ENCODE assay signal across 8 mouse cellular contexts in the genomic region with DNA sequence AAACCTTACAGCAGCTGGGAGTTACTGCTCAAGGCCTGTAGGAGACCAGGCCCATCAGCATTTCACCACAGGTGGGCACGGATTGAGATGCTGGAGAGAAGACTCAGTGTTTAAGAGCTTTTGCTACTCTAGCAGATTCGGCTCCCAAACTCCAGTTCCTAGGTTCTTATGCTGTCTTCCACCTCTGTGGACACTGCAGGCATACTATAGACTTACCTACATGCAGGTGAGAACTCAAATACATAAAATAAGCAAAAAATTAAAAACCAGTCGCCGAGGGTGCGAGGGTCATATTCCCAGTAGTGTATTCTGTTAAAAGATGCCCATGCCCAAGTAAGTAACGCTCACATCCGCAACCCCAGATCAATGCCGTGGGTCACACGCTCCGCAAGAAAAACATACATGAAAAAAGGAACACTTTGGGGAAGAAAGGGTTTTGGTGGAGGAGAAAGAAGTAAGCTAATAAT. TPM values are rescaled to one million over a fixed set of nuclear protein-coding genes. Genes with fewer than 3 reads are reported as not detected.
DNase-seq lines count a peak whose midpoint lies in the region; ATAC-seq and TF ChIP-seq lines count a peak whose summit lies in the region.

No protein-coding gene starts in this region.

- no peak for ATAC-seq in lung, postnatal 0 days
- no peak for ATAC-seq in embryonic facial prominence, embryonic 15.5 days (ENCODE audit: insufficient number of reproducible peaks, low FRiP score, low TSS enrichment, low read depth)
- no peak for ATAC-seq in stomach, embryonic 14.5 days (ENCODE audit: insufficient number of reproducible peaks, insufficient read depth, low FRiP score, low read depth)

- no peak for TF ChIP-seq EP300 in lung, postnatal 0 days (IDR thresholded peaks at IDR 0.05)

- no peak overlapping the region for H3K27ac ChIP-seq in lung, postnatal 0 days (ENCODE audit: low read length)
- H3K27ac ChIP-seq in embryonic facial prominence, embryonic 15.5 days (replicated peaks), result no peak overlapping the region
- H3K27ac ChIP-seq in limb, embryonic 10.5 days, result peak overlapping the region; percentile 53; the same call in 1 of the 2 replicates
- no peak overlapping the region for H3K27ac ChIP-seq in stomach, embryonic 14.5 days (ENCODE audit: low read length)

- no peak for DNase-seq in lung, postnatal 0 days (ENCODE audit: low spot score)
- no peak for DNase-seq in lung, postnatal 14 days
- no peak for DNase-seq in limb, embryonic 10.5 days (ENCODE audit: low spot score)
- DNase-seq in lung, adult 18-20 months, result no peak
- DNase-seq in gastrocnemius, adult 8-10 months (ENCODE audit: low spot score in 2 of 2), result no peak
- no peak for DNase-seq in adrenal gland, adult 2 months

- peaks cover 12% of the 10 kb centered on the region; the same call in 1 of the 2 replicates for H3K4me1 ChIP-seq in lung, postnatal 0 days (ENCODE audit: insufficient read depth, low read depth, low read length)
- peaks cover 14% of the 10 kb centered on the region for H3K4me1 ChIP-seq in embryonic facial prominence, embryonic 15.5 days
- H3K4me1 ChIP-seq in limb, embryonic 10.5 days, result peaks cover 14% of the 10 kb centered on the region
- peaks cover 10% of the 10 kb centered on the region; the same call in 1 of the 2 replicates for H3K4me1 ChIP-seq in stomach, embryonic 14.5 days (ENCODE audit: control insufficient read depth, insufficient read depth, low read length)

- H3K9ac ChIP-seq in lung, postnatal 0 days (replicated peaks; ENCODE audit: low read depth), result no peak overlapping the region
- H3K9ac ChIP-seq in embryonic facial prominence, embryonic 15.5 days, result no peak overlapping the region
- no peak overlapping the region for H3K9ac ChIP-seq in stomach, embryonic 14.5 days (replicated peaks; ENCODE audit: low read depth, low read length)

- no peak for TF ChIP-seq CTCF in lung, postnatal 0 days (IDR thresholded peaks at IDR 0.05)

- H3K36me3 ChIP-seq in lung, postnatal 0 days (ENCODE audit: insufficient read depth, low read length), result no peaks in the 10 kb centered on the region
- peaks cover 3% of the 10 kb centered on the region; the same call in 1 of the 2 replicates for H3K36me3 ChIP-seq in embryonic facial prominence, embryonic 15.5 days
- H3K36me3 ChIP-seq in limb, embryonic 10.5 days, result peaks cover 4% of the 10 kb centered on the region; the same call in 1 of the 2 replicates
- H3K36me3 ChIP-seq in stomach, embryonic 14.5 days (ENCODE audit: control insufficient read depth, insufficient read depth, low read length), result no peaks in the 10 kb centered on the region

- H3K27me3 ChIP-seq in lung, postnatal 0 days (replicated peaks; ENCODE audit: insufficient read depth, low read length), result no peaks in the 10 kb centered on the region
- no peaks in the 10 kb centered on the region for H3K27me3 ChIP-seq in embryonic facial prominence, embryonic 15.5 days
- no peaks in the 10 kb centered on the region for H3K27me3 ChIP-seq in limb, embryonic 10.5 days (ENCODE audit: low read depth, poor library complexity, severe bottlenecking)
- no peaks in the 10 kb centered on the region for H3K27me3 ChIP-seq in stomach, embryonic 14.5 days (ENCODE audit: control insufficient read depth, insufficient read depth, low read length)

- no peaks in the 10 kb centered on the region for H3K9me3 ChIP-seq in lung, postnatal 0 days (ENCODE audit: low read length)
- no peaks in the 10 kb centered on the region for H3K9me3 ChIP-seq in embryonic facial prominence, embryonic 15.5 days (replicated peaks)
- no peaks in the 10 kb centered on the region for H3K9me3 ChIP-seq in limb, embryonic 10.5 days (replicated peaks)
- no peaks in the 10 kb centered on the region for H3K9me3 ChIP-seq in stomach, embryonic 14.5 days (ENCODE audit: control insufficient read depth, low read depth, low read length)

- 35% methylated on average over 10 of the region's 10 CpGs for WGBS in lung, postnatal 0 days
- 39% methylated on average over 10 of the region's 10 CpGs for WGBS in embryonic facial prominence, embryonic 15.5 days
- WGBS in limb, embryonic 10.5 days, result 45% methylated on average over 10 of the region's 10 CpGs
- 41% methylated on average over 10 of the region's 10 CpGs for WGBS in stomach, embryonic 14.5 days

- no peak overlapping the region for H3K4me3 ChIP-seq in lung, postnatal 0 days (ENCODE audit: low read depth, low read length)
- peak overlapping the region; percentile 94 for H3K4me3 ChIP-seq in embryonic facial prominence, embryonic 15.5 days (replicated peaks)
- H3K4me3 ChIP-seq in limb, embryonic 10.5 days, result peak overlapping the region; percentile 76
- peak overlapping the region; percentile 77 for H3K4me3 ChIP-seq in stomach, embryonic 14.5 days (ENCODE audit: low read depth, low read length)

- H3K4me2 ChIP-seq in lung, postnatal 0 days (replicated peaks; ENCODE audit: low read depth, low read length), result peak overlapping the region; percentile 62; the same call in 1 of the 2 replicates
- H3K4me2 ChIP-seq in embryonic facial prominence, embryonic 15.5 days (replicated peaks), result peak overlapping the region; percentile 87
- H3K4me2 ChIP-seq in stomach, embryonic 14.5 days (replicated peaks; ENCODE audit: low read depth, low read length), result peak overlapping the region; percentile 31

RNA-seq across cellular contexts. Expression of a gene that starts 0.6 kb away (rescaled TPM):
- 240 and 261 TPM in 2 replicates for polyA plus RNA-seq in lung, postnatal 0 days (2015; fragmentation: Nextera tagmentation; extraction: Ambion mirVana)
- polyA plus RNA-seq in embryonic facial prominence, embryonic 15.5 days (2015; fragmentation: Nextera tagmentation; extraction: Ambion mirVana), result 273 and 275 TPM in 2 replicates
- polyA plus RNA-seq in limb, embryonic 10.5 days (2016; fragmentation: Nextera tagmentation; extraction: Ambion mirVana), result 250 and 252 TPM in 2 replicates
- polyA plus RNA-seq in stomach, embryonic 14.5 days (2014; fragmentation: Nextera tagmentation; extraction: Ambion mirVana), result 274 and 282 TPM in 2 replicates
- 10 to 100 TPM; 37.0 to 54.4 (median 47.1) TPM for total RNA-seq in gastrocnemius, adult 8-10 months (2022)
- 100 to 1,000 TPM; 138 to 139 TPM for total RNA-seq in adrenal gland, adult 2 months (2021)
- polyA plus RNA-seq in adrenal gland, adult 2 months (2012; rRNA removed), result 331 and 352 TPM in 2 replicates

RNA-seq across cellular contexts. Expression of a gene that starts 15.9 kb away (rescaled TPM):
- polyA plus RNA-seq in lung, postnatal 0 days (2015; fragmentation: Nextera tagmentation; extraction: Ambion mirVana), result not detected in 2 replicates
- not detected in 2 replicates for polyA plus RNA-seq in embryonic facial prominence, embryonic 15.5 days (2015; fragmentation: Nextera tagmentation; extraction: Ambion mirVana)
- not detected in 2 replicates for polyA plus RNA-seq in limb, embryonic 10.5 days (2016; fragmentation: Nextera tagmentation; extraction: Ambion mirVana)
- not detected in 2 replicates for polyA plus RNA-seq in stomach, embryonic 14.5 days (2014; fragmentation: Nextera tagmentation; extraction: Ambion mirVana)
- not detected for total RNA-seq in gastrocnemius, adult 8-10 months (2022)
- not detected for total RNA-seq in adrenal gland, adult 2 months (2021)
- not detected in 2 replicates for polyA plus RNA-seq in adrenal gland, adult 2 months (2012; rRNA removed)

RNA-seq across cellular contexts. Expression of a gene that starts 43.5 kb away (rescaled TPM):
- polyA plus RNA-seq in lung, postnatal 0 days (2015; fragmentation: Nextera tagmentation; extraction: Ambion mirVana), result 176 and 178 TPM in 2 replicates
- 34.5 and 35.5 TPM in 2 replicates for polyA plus RNA-seq in embryonic facial prominence, embryonic 15.5 days (2015; fragmentation: Nextera tagmentation; extraction: Ambion mirVana)
- 48.3 and 48.7 TPM in 2 replicates for polyA plus RNA-seq in limb, embryonic 10.5 days (2016; fragmentation: Nextera tagmentation; extraction: Ambion mirVana)
- 36.7 and 39.0 TPM in 2 replicates for polyA plus RNA-seq in stomach, embryonic 14.5 days (2014; fragmentation: Nextera tagmentation; extraction: Ambion mirVana)
- total RNA-seq in gastrocnemius, adult 8-10 months (2022), result 10 to 100 TPM in 3 of 4 experiments, 1 to 10 TPM in 1; 8.7 to 30.2 (median 14.9) TPM
- total RNA-seq in adrenal gland, adult 2 months (2021), result 100 to 1,000 TPM; 144 to 291 TPM
- polyA plus RNA-seq in adrenal gland, adult 2 months (2012; rRNA removed), result 220 and 344 TPM in 2 replicates

Comparison
In these comparisons a context has a peak if more than half of its experiments do, and no peak if none do; other contexts are left out.
1. H3K4me2 ChIP-seq: peak in every context shown above with its lines; median percentile 87 in embryonic facial prominence, embryonic 15.5 days; 62 in lung, postnatal 0 days; 31 in stomach, embryonic 14.5 days.